Mouse (Mus musculus): ENCODE measurements around the gene Pmepa1.

DNA sequence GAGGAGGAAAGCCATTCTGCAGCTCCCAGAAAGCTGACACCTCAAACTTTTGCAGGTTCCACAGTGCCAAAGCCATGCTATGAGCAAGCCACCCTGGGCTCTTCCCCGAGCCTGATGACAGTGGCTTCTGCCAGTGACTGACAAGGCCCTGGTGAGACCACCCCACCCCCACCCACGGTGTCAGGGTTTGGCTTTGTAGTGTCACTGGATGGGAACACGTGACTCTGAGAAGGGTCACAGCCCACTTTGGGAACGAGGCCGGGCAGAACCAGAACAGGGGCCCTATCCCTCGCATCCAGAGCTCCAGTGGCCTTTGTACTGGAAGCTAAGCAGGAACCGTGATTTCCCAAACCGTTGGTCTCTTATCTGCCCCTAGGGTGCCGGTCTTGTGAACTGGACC lies 6.1 kb downstream of the Pmepa1 start:
- no peak for TF ChIP-seq KAT2A (conservative IDR thresholded peaks at IDR 0.05; ENCODE audit: low read depth, low read length)
- no peak for TF ChIP-seq POLR2A (IDR thresholded peaks at IDR 0.05; ENCODE audit: control insufficient read depth in 1 of 2, insufficient read depth in 1 of 2, low read depth in 1 of 2, low read length in 2 of 2, poor library complexity in 1 of 2)
- no peak for TF ChIP-seq EP300 (IDR thresholded peaks at IDR 0.05; ENCODE audit: low read depth in 1 of 2, low read length in 2 of 2)
- no peak for TF ChIP-seq TCF12 (IDR thresholded peaks at IDR 0.05; ENCODE audit: low read depth, low read length)
- TF ChIP-seq CTCF (IDR thresholded peaks at IDR 0.05 in 2 of 3, conservative IDR thresholded peaks at IDR 0.05 in 1 of 3; ENCODE audit: control insufficient read depth in 1 of 3, insufficient read depth in 1 of 3, low read depth in 2 of 3, low read length in 3 of 3, poor library complexity in 1 of 3, severe bottlenecking in 1 of 3), result no peak

Measured in MEL (cell line).